Mouse (Mus musculus): ENCODE results near the gene Mdm2.

GRCm38 (mm10) chr10:117659819-117660218 lies 50.7 kb downstream of the Mdm2 start:
- TF ChIP-seq CTCF (IDR thresholded peaks at IDR 0.05; ENCODE audit: extremely low read depth, insufficient read depth, low read length), result no peak
- TF ChIP-seq POLR2A (IDR thresholded peaks at IDR 0.05; ENCODE audit: extremely low read depth, insufficient read depth, low read length), result no peak
